ENCODE assay signal across 11 mouse cellular contexts in the genomic region with DNA sequence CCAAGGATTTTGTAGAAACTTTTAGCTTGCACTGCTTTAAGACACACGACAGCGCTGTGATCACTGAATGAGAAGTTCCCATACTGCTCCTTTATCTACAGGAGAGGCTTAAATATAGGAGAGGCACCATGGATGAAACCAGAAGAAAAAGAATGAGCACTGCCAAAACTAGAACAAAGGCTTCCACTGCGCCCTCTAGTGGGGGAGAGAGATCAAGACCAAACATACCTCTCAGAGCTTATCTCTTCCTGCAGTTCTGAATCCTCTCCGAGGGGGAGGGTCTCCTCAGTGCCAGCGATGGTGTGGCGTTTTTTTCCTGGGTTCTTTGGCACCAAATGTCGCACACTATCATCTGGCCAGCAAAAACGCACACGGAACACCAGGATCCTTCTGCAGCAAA. TPM values are rescaled to one million over a fixed set of nuclear protein-coding genes. Genes with fewer than 3 reads are reported as not detected.
A peak's percentile ranks its signal among the peaks of the same experiment; 100 is the strongest.
DNase-seq lines count a peak whose midpoint lies in the region; ATAC-seq and TF ChIP-seq lines count a peak whose summit lies in the region.
"Had no signal": no experiment of that assay in that cellular context is flagged by ENCODE, and none has a peak within 500 bp of the region (broad histone marks: within the 10 kb centered on the region; RNA-seq: fewer than 3 reads in every experiment).

No protein-coding gene starts in this region.

- no peak overlapping the region for H3K9ac ChIP-seq in heart, postnatal 0 days (replicated peaks; ENCODE audit: low read depth, low read length)
- H3K9ac ChIP-seq in neural tube, embryonic 15.5 days (replicated peaks) = no peak overlapping the region
- no peak overlapping the region for H3K9ac ChIP-seq in hindbrain, embryonic 13.5 days
- H3K9ac ChIP-seq: liver, embryonic 15.5 days had no signal

- no peak for TF ChIP-seq EP300 in heart, postnatal 0 days (IDR thresholded peaks at IDR 0.05; ENCODE audit: low read depth)

- H3K27ac ChIP-seq in heart, postnatal 0 days (ENCODE audit: low read depth) = no peak overlapping the region
- no peak overlapping the region for H3K27ac ChIP-seq in neural tube, embryonic 15.5 days (replicated peaks)
- H3K27ac ChIP-seq in embryonic facial prominence, embryonic 10.5 days (replicated peaks) = no peak overlapping the region
- H3K27ac ChIP-seq in hindbrain, embryonic 13.5 days = no peak overlapping the region
- H3K27ac ChIP-seq: liver, embryonic 15.5 days had no signal

- H3K36me3 ChIP-seq in heart, postnatal 0 days (replicated peaks; ENCODE audit: control insufficient read depth, insufficient read depth, low read length) = no peaks in the 10 kb centered on the region
- no peaks in the 10 kb centered on the region for H3K36me3 ChIP-seq in neural tube, embryonic 15.5 days
- no peaks in the 10 kb centered on the region for H3K36me3 ChIP-seq in embryonic facial prominence, embryonic 10.5 days (replicated peaks)
- no peaks in the 10 kb centered on the region for H3K36me3 ChIP-seq in hindbrain, embryonic 13.5 days
- H3K36me3 ChIP-seq: liver, embryonic 15.5 days had no signal

- H3K9me3 ChIP-seq in heart, postnatal 0 days (replicated peaks; ENCODE audit: control insufficient read depth, low read length) = no peaks in the 10 kb centered on the region
- no peaks in the 10 kb centered on the region for H3K9me3 ChIP-seq in neural tube, embryonic 15.5 days (replicated peaks)
- peaks cover 7% of the 10 kb centered on the region; the same call in 1 of the 2 replicates for H3K9me3 ChIP-seq in embryonic facial prominence, embryonic 10.5 days
- H3K9me3 ChIP-seq in hindbrain, embryonic 13.5 days = no peaks in the 10 kb centered on the region
- H3K9me3 ChIP-seq: liver, embryonic 15.5 days had no signal

- intact Hi-C loops in heart, postnatal 25 days (cut with DNase I) = no loop called here

- no peaks in the 10 kb centered on the region for H3K4me1 ChIP-seq in heart, postnatal 0 days (ENCODE audit: control insufficient read depth, insufficient read depth)
- no peaks in the 10 kb centered on the region for H3K4me1 ChIP-seq in neural tube, embryonic 15.5 days
- H3K4me1 ChIP-seq in embryonic facial prominence, embryonic 10.5 days = no peaks in the 10 kb centered on the region
- H3K4me1 ChIP-seq in hindbrain, embryonic 13.5 days (replicated peaks) = no peaks in the 10 kb centered on the region
- H3K4me1 ChIP-seq: liver, embryonic 15.5 days had no signal

- DNase-seq in heart, postnatal 0 days (ENCODE audit: low spot score) = no peak
- no peak for DNase-seq in heart, postnatal 25 days (ENCODE audit: low spot score)
- DNase-seq in neural tube, embryonic 10.5 days (ENCODE audit: extremely low spot score, low spot score) = peak; percentile 15
- peak; percentile 16 for DNase-seq in embryonic facial prominence, embryonic 10.5 days (ENCODE audit: low spot score)
- no peak for DNase-seq in c-Kit-positive CD71-positive TER-119-positive erythroid progenitor cells, embryonic 14.5 days (ENCODE audit: low spot score)

- TF ChIP-seq CTCF in heart, postnatal 0 days (IDR thresholded peaks at IDR 0.05; ENCODE audit: low read depth) = peak; percentile 31; the same call in 1 of the 2 replicates

- H3K4me2 ChIP-seq in heart, postnatal 0 days (ENCODE audit: low read depth, low read length) = no peak overlapping the region
- H3K4me2 ChIP-seq in neural tube, embryonic 15.5 days = no peak overlapping the region
- H3K4me2 ChIP-seq in hindbrain, embryonic 13.5 days = no peak overlapping the region
- H3K4me2 ChIP-seq: heart, embryonic 11.5 days; liver, embryonic 15.5 days had no signal

- WGBS in heart, postnatal 0 days = 58% methylated on average over 9 of the region's 9 CpGs
- WGBS in neural tube, embryonic 15.5 days = 74% methylated on average over 9 of the region's 9 CpGs
- WGBS in embryonic facial prominence, embryonic 10.5 days = 65% methylated on average over 9 of the region's 9 CpGs
- whole genome bisulfite sequencing in hindbrain, embryonic 13.5 days = 71% methylated on average over 9 of the region's 9 CpGs

- no peak overlapping the region for H3K4me3 ChIP-seq in heart, postnatal 0 days (ENCODE audit: low read depth, low read length)
- H3K4me3 ChIP-seq in neural tube, embryonic 15.5 days (replicated peaks) = no peak overlapping the region
- H3K4me3 ChIP-seq in embryonic facial prominence, embryonic 10.5 days = no peak overlapping the region
- H3K4me3 ChIP-seq in hindbrain, embryonic 13.5 days = no peak overlapping the region
- H3K4me3 ChIP-seq: liver, embryonic 15.5 days had no signal

- no peaks in the 10 kb centered on the region for H3K27me3 ChIP-seq in heart, postnatal 0 days (ENCODE audit: control insufficient read depth, insufficient read depth, low read length)
- no peaks in the 10 kb centered on the region for H3K27me3 ChIP-seq in neural tube, embryonic 15.5 days (replicated peaks)
- H3K27me3 ChIP-seq in embryonic facial prominence, embryonic 10.5 days (replicated peaks; ENCODE audit: low read depth, poor library complexity, severe bottlenecking) = no peaks in the 10 kb centered on the region
- H3K27me3 ChIP-seq in hindbrain, embryonic 13.5 days = no peaks in the 10 kb centered on the region
- H3K27me3 ChIP-seq: liver, embryonic 15.5 days had no signal

- ATAC-seq in heart, postnatal 0 days (ENCODE audit: insufficient read depth, low read depth) = no peak
- ATAC-seq in neural tube, embryonic 15.5 days (ENCODE audit: low FRiP score) = no peak
- no peak for ATAC-seq in activated CD4-positive, CD25-positive, alpha-beta regulatory T cell, adult 4 months
- ATAC-seq in hindbrain, embryonic 13.5 days (ENCODE audit: low FRiP score) = no peak

RNA-seq across cellular contexts. Expression of a gene that starts 22.0 kb away (rescaled TPM):
- not detected in 2 replicates for total RNA-seq in heart, postnatal 0 days (2014; rRNA removed; ENCODE audit: low replicate concordance)
- polyA plus RNA-seq in heart, postnatal 0 days (2015; fragmentation: Nextera tagmentation; extraction: Ambion mirVana) = not detected in 2 replicates
- total RNA-seq in heart, postnatal 25 days (2021) = not detected
- polyA plus RNA-seq in neural tube, embryonic 15.5 days (2015; fragmentation: Nextera tagmentation; extraction: Ambion mirVana) = not detected in 2 replicates
- not detected in 2 replicates for polyA plus RNA-seq in embryonic facial prominence, embryonic 10.5 days (2016; fragmentation: Nextera tagmentation; extraction: Ambion mirVana)
- polyA plus RNA-seq in activated CD4-positive, CD25-positive, alpha-beta regulatory T cell, adult 4 months (2017; shearing (Covaris generic)) = not detected
- not detected in 2 replicates for polyA plus RNA-seq in hindbrain, embryonic 13.5 days (2015; fragmentation: Nextera tagmentation; extraction: Ambion mirVana)
- polyA plus RNA-seq: heart, embryonic 11.5 days; liver, embryonic 15.5 days; small intestine, adult 2 months had no signal

Comparison
In these comparisons a context has a peak if more than half of its experiments do, and no peak if none do; other contexts are left out.
1. DNase-seq: peak in neural tube, embryonic 10.5 days (single experiment) and embryonic facial prominence, embryonic 10.5 days (single experiment); none in heart, postnatal 0 days (single experiment), heart, postnatal 25 days (single experiment) and c-Kit-positive CD71-positive TER-119-positive erythroid progenitor cells, embryonic 14.5 days (single experiment).